In genomic region chrX:167208506-167208820, GRCm38 (mm10) we compare ENCODE assay signal across 8 mouse cellular contexts. TPM values are rescaled to one million over a fixed set of nuclear protein-coding genes. Genes with fewer than 3 reads are reported as not detected.
DNase-seq lines count a peak whose midpoint lies in the region; ATAC-seq and TF ChIP-seq lines count a peak whose summit lies in the region.

No protein-coding gene starts in this region.

- no peak for TF ChIP-seq CTCF in bone marrow macrophage, adult 2 months (IDR thresholded peaks at IDR 0.05; ENCODE audit: low read depth, low read length)

- peak overlapping the region; percentile 56 for H3K9ac ChIP-seq in kidney, embryonic 15.5 days

- peak overlapping the region; percentile 71 for H3K4me3 ChIP-seq in bone marrow macrophage, adult 2 months (ENCODE audit: insufficient read depth, low read length)
- peak overlapping the region; percentile 56 for H3K4me3 ChIP-seq in kidney, embryonic 15.5 days (replicated peaks)

- H3K9me3 ChIP-seq in kidney, embryonic 15.5 days (replicated peaks) = no peaks in the 10 kb centered on the region

- no peaks in the 10 kb centered on the region for H3K36me3 ChIP-seq in kidney, embryonic 15.5 days
- H3K36me3 ChIP-seq in splenic B cell, adult 2 months (ENCODE audit: control insufficient read depth, insufficient read depth, low read length, poor library complexity, severe bottlenecking) = peaks cover 13% of the 10 kb centered on the region; the same call in 1 of the 2 replicates

- TF ChIP-seq POLR2A in bone marrow macrophage, adult 2 months (IDR thresholded peaks at IDR 0.05; ENCODE audit: borderline replicate concordance, low read depth, low read length) = no peak

- WGBS in kidney, embryonic 15.5 days = 21% methylated on average over 16 of the region's 16 CpGs

- peak; percentile 6; the same call in 1 of the 2 replicates for ATAC-seq in granulocyte monocyte progenitor cell, adult 5-6 weeks (replicated peaks; ENCODE audit: poor library complexity, severe bottlenecking)
- no peak for ATAC-seq in kidney, embryonic 15.5 days (replicated peaks; ENCODE audit: low FRiP score)

- intact Hi-C loops in left cerebral cortex, postnatal 14 days (cut with DNase I) = loop anchor here (10.0 kb wide), 3 partner anchors 104 to 544 kb away; no protein-coding TSS in a partner anchor

- peaks cover 66% of the 10 kb centered on the region for H3K27me3 ChIP-seq in kidney, embryonic 15.5 days
- no peaks in the 10 kb centered on the region for H3K27me3 ChIP-seq in splenic B cell, adult 2 months (ENCODE audit: control insufficient read depth, insufficient read depth, low read length, poor library complexity, severe bottlenecking)

- H3K27ac ChIP-seq in bone marrow macrophage, adult 2 months (ENCODE audit: insufficient read depth, low read depth, low read length) = peak overlapping the region; percentile 82
- H3K27ac ChIP-seq in kidney, embryonic 15.5 days = peak overlapping the region; percentile 82

- H3K4me1 ChIP-seq in bone marrow macrophage, adult 2 months (ENCODE audit: control insufficient read depth, insufficient read depth, low read length) = peaks cover 22% of the 10 kb centered on the region
- H3K4me1 ChIP-seq in kidney, embryonic 15.5 days = peaks cover 3% of the 10 kb centered on the region; the same call in 1 of the 2 replicates

- H3K4me2 ChIP-seq in kidney, embryonic 15.5 days = peak overlapping the region; percentile 57

- DNase-seq in left cerebral cortex, postnatal 14 days (ENCODE audit: low spot score in 2 of 2) = peak; percentile 28 to 43
- DNase-seq in left cerebral cortex, adult 8-10 months (ENCODE audit: low spot score in 2 of 2) = no peak
- peak; percentile 63 for DNase-seq in lung, postnatal 10 days
- DNase-seq in splenic B cell, adult 2 months (ENCODE audit: low read depth, low spot score) = peak; percentile 56
- DNase-seq in ovary, adult 18-20 months (ENCODE audit: low spot score) = no peak

RNA-seq across cellular contexts. Expression of gene Tmsb4x, which starts 0.7 kb away (rescaled TPM):
- 1,000 to 10,000 TPM; 1,077 to 1,206 TPM for total RNA-seq in left cerebral cortex, postnatal 14 days (2021)
- total RNA-seq in left cerebral cortex, adult 8-10 months (2022) = 1,000 to 10,000 TPM; 1,163 to 1,347 (median 1,209) TPM
- 12,467 and 14,564 TPM in 2 replicates for polyA plus RNA-seq in bone marrow macrophage, adult 2 months (2012; ENCODE audit: insufficient read depth, insufficient read length, missing spikeins)
- total RNA-seq in granulocyte monocyte progenitor cell, adult 5-6 weeks (2014; fragmentation: Nextera tagmentation) = 2,489 and 3,033 TPM in 2 replicates
- total RNA-seq in granulocyte monocyte progenitor cell, adult 5-6 weeks (2017) = 1,767 and 2,018 TPM in 2 replicates
- polyA plus RNA-seq in kidney, embryonic 15.5 days (2015; fragmentation: Nextera tagmentation; extraction: Ambion mirVana) = 2,736 and 2,813 TPM in 2 replicates

RNA-seq across cellular contexts. Expression of gene Tlr8, which starts 55.7 kb away (rescaled TPM):
- total RNA-seq in left cerebral cortex, postnatal 14 days (2021) = under 1 TPM; 0.13 TPM
- under 1 TPM; 0.11 to 0.34 (median 0.24) TPM for total RNA-seq in left cerebral cortex, adult 8-10 months (2022)
- 156 and 229 TPM in 2 replicates for polyA plus RNA-seq in bone marrow macrophage, adult 2 months (2012; ENCODE audit: insufficient read depth, insufficient read length, missing spikeins)
- 3.5 and 3.8 TPM in 2 replicates for total RNA-seq in granulocyte monocyte progenitor cell, adult 5-6 weeks (2014; fragmentation: Nextera tagmentation)
- 0.99 and 1.4 TPM in 2 replicates for total RNA-seq in granulocyte monocyte progenitor cell, adult 5-6 weeks (2017)
- polyA plus RNA-seq in kidney, embryonic 15.5 days (2015; fragmentation: Nextera tagmentation; extraction: Ambion mirVana) = 0.17 TPM in 2 replicates

Comparison
In these comparisons a context has a peak if more than half of its experiments do, and no peak if none do; other contexts are left out.
1. DNase-seq: peak in left cerebral cortex, postnatal 14 days (2 of 2), lung, postnatal 10 days (single experiment) and splenic B cell, adult 2 months (single experiment); none in left cerebral cortex, adult 8-10 months (0 of 2) and ovary, adult 18-20 months (single experiment).